Mouse (Mus musculus) lung, embryonic 14.5 days (tissue): ENCODE data around the gene Gm5475. TPM values are rescaled to one million over a fixed set of nuclear protein-coding genes. Genes with fewer than 3 reads are reported as not detected.

Experiments
- ATAC-seq: fragments of 200-750 bp; cut with Nextera tagmentation; 2 replicates; pipeline ENCODE4 v1.8.0; 2017; ENCODE audit warnings: mild to moderate bottlenecking, moderate TSS enrichment, moderate library complexity; ENCODE audit not compliant: insufficient read depth
- DNase-seq: peaks from one replicate; pipeline ENCODE4 v3.0.0-alpha.2; 2015
- H3K27ac ChIP-seq: fragments of 300-500 bp; sonication (generic); 2 replicates; pipeline ENCODE4 v1.5.1; 2014; ENCODE audit warnings: low read depth, mild to moderate bottlenecking, moderate library complexity
- H3K27me3 ChIP-seq: fragments of 300-500 bp; sonication (generic); 2 replicates; pipeline ENCODE4 v1.6.1; 2014; ENCODE audit warnings: low read length, control low read depth; ENCODE audit not compliant: insufficient read depth
- H3K36me3 ChIP-seq: fragments of 300-500 bp; sonication (generic); 2 replicates; pipeline ENCODE4 v1.6.1; 2014; ENCODE audit warnings: control low read depth; ENCODE audit not compliant: insufficient read depth
- H3K4me1 ChIP-seq: fragments of 300-500 bp; sonication (generic); 2 replicates; pipeline ENCODE4 v1.6.1; 2014; ENCODE audit warnings: antibody characterized with exemption, control low read depth; ENCODE audit not compliant: insufficient read depth
- H3K4me2 ChIP-seq: fragments of 300-500 bp; sonication (generic); 2 replicates; pipeline ENCODE4 v1.6.1; 2014; ENCODE audit warnings: mild to moderate bottlenecking
- H3K4me3 ChIP-seq: fragments of 300-500 bp; sonication (generic); 2 replicates; pipeline ENCODE4 v1.5.1; 2014; ENCODE audit warnings: low read depth, low read length
- H3K9ac ChIP-seq: fragments of 300-500 bp; sonication (generic); 2 replicates; pipeline ENCODE4 v1.6.1; 2014
- H3K9me3 ChIP-seq: fragments of 300-500 bp; sonication (generic); 2 replicates; pipeline ENCODE4 v1.6.1; 2016; ENCODE audit warnings: low read depth, low read length, control low read depth
- CTCF ChIP-seq: IDR thresholded peaks from 2 replicates; pipeline ENCODE4 v1.5.1; 2016; ENCODE audit warnings: antibody characterized with exemption, low read depth
- WGBS: fragments of 180-500 bp; shearing (Covaris S2); extraction: QIAGEN DNeasy Blood & Tissue Kit; methylation state at CpG from one replicate; pipeline ENCODE4 v1.1.7; 2014; 5-methylcytosine and 5-hydroxymethylcytosine counted together
- polyA plus RNA-seq: library from polyadenylated mRNA; unstranded; fragments of >200 nt; fragmentation: Nextera tagmentation; extraction: Ambion mirVana; gene quantifications from 2 replicates; pipeline ENCODE4 v1.2.1, GENCODE M21; 2014

Gene Gm5475
- polyA plus RNA-seq, 1 experiment from 2014 or later: not detected

- TF ChIP-seq CTCF: no peak
Observed at GRCm38 (mm10) chr15:100473926-100474503, 52.1 kb downstream of the Gm5475 start.

More at GRCm38 (mm10) chr15:100473926-100474503, 52.1 kb downstream of the Gm5475 start:
- Histone ChIP-seq H3K9ac (no peak overlapping the region), H3K9me3 (no peaks in the 10 kb centered on the region), H3K27me3 (no peaks in the 10 kb centered on the region), H3K4me1 (0 out of 2 replicates have a peak, but pooled peaks cover 5% of the 10 kb centered on the region), H3K36me3 (peaks cover 65% of the 10 kb centered on the region), H3K4me2 (no peak overlapping the region), H3K27ac (no peak overlapping the region), H3K4me3 (no peak overlapping the region)
- 74% methylated on average over 7 of the region's 7 CpGs for WGBS
- no peak for DNase-seq
- ATAC-seq: no peak

Other genes starting within 250 kb of the Gm5475 start
- gene Atf1, start 194.3 kb upstream of the Gm5475 start, polyA plus RNA-seq: 52.9 and 56.9 TPM in 2 replicates
- not detected in 2 replicates for gene Tmprss12, start 141.3 kb upstream of the Gm5475 start, polyA plus RNA-seq
- gene Mettl7a1, start 118.0 kb upstream of the Gm5475 start, polyA plus RNA-seq: 2.7 and 2.9 TPM in 2 replicates
- 0.22 TPM in 1 of 2 replicates, not detected in the other for gene Mettl7a3, start 87.2 kb upstream of the Gm5475 start, polyA plus RNA-seq
- gene Methig1, start 69.0 kb upstream of the Gm5475 start, polyA plus RNA-seq: not detected in 2 replicates
- gene Mettl7a2, start 68.9 kb upstream of the Gm5475 start, polyA plus RNA-seq: not detected in 2 replicates
- 0.38 TPM in 1 of 2 replicates, not detected in the other for gene Higd1c, start 57.6 kb upstream of the Gm5475 start, polyA plus RNA-seq
- 17.8 and 21.6 TPM in 2 replicates for gene Slc11a2, start 2.9 kb downstream of the Gm5475 start, polyA plus RNA-seq
- gene Letmd1, start 46.9 kb downstream of the Gm5475 start, polyA plus RNA-seq: 20.6 and 22.9 TPM in 2 replicates
- 15.7 and 18.0 TPM in 2 replicates for gene Csrnp2, start 73.3 kb downstream of the Gm5475 start, polyA plus RNA-seq
- gene Tfcp2, start 129.9 kb downstream of the Gm5475 start, polyA plus RNA-seq: 23.0 and 25.5 TPM in 2 replicates
- 6.5 and 7.6 TPM in 2 replicates for gene Pou6f1, start 177.8 kb downstream of the Gm5475 start, polyA plus RNA-seq
- gene Dazap2, start 193.2 kb downstream of the Gm5475 start, polyA plus RNA-seq: 210 and 231 TPM in 2 replicates
- gene Smagp, start 214.8 kb downstream of the Gm5475 start, polyA plus RNA-seq: 9.5 and 11.9 TPM in 2 replicates
- 4.8 TPM in 2 replicates for gene Bin2, start 247.4 kb downstream of the Gm5475 start, polyA plus RNA-seq